Mouse (Mus musculus) right cerebral cortex, postnatal 25 days (tissue): ENCODE measurements around the gene Cadm1.

Experiments
- DNase-seq: peaks from one replicate; pipeline ENCODE4 v3.0.0; 2022

Gene Cadm1

GRCm38 (mm10) chr9:47686881-47687280 lies 156.9 kb downstream of the Cadm1 start:
- DNase-seq, result no peak

DNA sequence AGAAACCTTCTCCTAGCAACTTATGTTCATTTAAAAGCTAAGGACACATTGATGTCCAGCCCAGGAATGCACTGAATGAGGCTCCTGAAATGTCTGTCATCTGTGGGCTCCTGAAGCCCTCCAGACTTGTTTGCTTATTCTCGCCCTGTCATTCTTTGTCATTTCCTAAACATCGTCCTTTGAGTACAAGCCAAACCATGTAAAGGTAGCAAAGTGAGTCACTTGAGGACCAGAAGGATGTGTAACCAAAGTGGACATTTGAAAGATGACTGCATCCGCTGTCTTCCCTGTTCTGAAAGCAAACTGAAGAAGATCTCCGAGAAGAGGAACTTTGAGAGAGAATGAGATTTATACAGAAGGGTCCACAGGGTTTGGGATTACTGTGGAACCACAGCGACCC lies 157.6 kb downstream of the Cadm1 start:
- DNase-seq, result no peak

- DNase-seq, result no peak
These were observed 158.3 kb downstream of the Cadm1 start for GRCm38 (mm10) chr9:47688297-47688696.

DNA sequence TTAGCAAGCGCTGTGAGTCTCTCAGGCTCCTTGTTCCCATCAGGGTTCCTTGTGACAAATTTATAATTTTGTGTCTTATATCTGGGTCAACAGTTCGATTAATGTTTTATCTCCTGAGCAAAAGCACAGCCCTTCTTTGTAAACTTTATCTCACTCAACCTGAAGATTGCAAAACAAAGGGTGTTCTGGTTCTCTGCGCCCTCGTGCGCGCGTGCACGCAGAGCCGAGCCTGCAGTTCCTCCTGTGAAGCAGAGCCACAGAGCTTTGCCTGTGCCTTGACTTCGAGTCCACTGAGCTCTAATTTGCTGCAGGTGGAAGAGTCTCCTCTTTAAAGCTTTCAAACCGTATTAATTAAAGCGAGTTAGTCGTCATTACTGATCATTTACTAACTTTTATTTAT lies 162.9 kb downstream of the Cadm1 start:
- no peak for DNase-seq

DNA sequence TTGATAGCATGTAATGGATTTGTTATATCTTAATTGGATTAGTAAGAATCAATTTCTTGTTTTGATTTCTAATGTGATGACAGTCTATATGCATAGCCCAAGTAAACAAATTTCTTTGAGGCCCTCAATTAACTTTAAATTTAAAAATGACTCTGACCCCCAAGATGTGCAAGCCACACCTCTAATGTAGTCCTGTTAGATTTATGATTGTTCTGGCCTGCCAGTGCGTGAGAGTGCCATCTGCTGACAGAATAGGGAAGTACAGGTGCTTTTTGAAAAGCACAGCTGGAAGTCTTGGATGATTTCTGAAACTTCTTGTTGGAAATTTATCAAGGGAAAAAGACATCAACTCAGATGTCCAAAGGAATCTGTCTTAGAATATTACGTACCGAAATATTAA lies 169.1 kb downstream of the Cadm1 start:
- no peak for DNase-seq

DNA sequence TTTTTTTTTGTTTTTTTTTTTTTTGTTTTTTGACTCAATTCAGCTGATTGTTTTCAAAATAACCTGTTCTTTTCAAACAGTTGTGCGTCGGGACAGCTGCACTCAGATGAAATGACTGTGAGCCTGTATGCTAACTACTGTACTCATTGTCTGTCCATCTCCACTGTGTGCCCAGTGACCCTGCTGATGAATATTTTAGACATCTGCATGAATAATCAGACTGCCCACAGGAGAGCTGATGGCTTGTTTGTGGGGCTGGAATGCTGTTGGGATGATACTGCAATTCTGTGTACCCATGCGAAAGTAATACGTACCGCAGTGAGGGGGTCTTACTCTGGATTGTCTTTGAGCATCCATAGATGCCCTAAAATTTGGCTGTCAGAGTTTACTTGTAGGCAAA lies 170.0 kb downstream of the Cadm1 start:
- no peak for DNase-seq

DNA sequence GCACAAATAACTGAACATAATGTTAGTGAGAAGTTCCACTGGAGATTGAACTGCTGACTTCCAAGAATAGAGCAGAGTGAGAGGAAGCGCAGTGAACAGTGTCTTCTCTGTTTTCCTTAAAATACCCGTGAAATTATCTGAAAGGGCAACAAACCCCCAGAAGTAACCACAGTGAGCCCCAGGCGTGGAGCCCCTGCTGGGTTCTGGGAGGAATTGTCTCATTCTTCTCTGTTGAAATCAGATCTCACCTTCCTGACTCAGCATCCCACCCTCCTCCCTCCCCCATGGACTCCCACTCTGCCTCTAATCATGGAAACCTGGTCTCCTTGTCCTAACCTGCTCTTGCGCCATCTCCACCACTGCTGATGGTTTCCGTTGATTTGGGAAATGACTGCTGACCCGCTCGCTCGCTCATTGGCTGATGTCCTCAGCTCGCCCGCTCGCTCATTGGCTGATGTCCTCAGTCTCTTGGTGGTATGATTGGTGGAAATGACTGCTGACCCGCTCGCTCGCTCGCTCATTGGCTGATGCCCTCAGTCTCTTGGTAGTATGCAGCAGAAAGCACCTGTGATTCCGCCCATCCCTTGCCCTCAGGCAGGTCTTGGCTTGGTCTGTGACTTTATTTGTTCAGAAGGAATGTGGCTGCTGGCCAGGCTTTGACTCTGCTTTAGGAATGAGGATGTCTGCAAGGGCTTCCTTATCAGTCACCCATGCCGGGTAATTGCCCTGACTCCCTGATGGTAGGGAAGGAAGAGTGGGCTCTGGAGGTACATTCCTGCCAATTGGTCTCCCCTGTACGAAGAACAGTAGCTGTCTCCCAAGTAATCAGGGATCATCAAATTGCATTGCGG lies 173.3 kb downstream of the Cadm1 start:
- DNase-seq, result no peak

DNA sequence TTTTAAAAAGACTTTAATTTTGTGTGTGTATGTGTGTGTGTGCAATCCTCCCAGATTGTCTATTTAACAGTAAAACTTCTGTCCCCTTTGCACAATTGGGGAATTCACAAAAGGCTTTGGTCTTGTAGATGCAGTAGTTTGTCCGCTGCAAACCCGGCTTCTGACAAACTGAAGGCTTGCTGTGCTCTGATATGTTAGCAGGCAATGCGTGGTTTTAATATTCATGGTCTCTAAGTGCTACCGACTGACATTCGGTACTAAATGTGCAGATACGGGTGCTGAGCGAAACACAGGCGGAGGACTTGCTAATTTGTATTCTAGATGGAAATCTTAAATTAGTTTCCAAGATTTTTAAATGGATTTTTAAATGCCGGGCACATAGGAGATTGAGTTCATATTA lies 176.4 kb downstream of the Cadm1 start:
- DNase-seq, result no peak

DNA sequence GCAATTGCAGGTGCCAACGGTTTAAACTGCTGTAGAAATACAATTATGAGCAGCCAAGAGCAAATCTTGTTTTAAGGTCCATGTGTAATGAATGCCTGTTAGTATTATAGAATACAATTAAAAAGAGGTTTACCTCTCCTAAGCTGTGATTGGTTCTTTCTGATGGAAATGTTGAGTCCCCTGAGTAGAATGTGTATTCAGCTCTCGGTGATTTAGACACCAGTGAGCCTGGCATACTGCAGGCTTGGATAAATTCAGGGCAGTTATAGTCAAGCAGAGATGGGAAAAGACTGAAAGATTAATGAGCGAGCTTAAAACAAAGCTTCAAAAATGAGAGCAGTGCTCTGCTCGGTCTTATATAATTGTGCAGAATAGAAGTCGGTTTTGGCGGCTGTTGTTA lies 177.4 kb downstream of the Cadm1 start:
- no peak for DNase-seq

GRCm38 (mm10) chr9:47708299-47708698 lies 178.3 kb downstream of the Cadm1 start:
- peak; percentile 79 for DNase-seq

- DNase-seq, result no peak
These were observed 181.0 kb downstream of the Cadm1 start for GRCm38 (mm10) chr9:47710946-47711345.

DNA sequence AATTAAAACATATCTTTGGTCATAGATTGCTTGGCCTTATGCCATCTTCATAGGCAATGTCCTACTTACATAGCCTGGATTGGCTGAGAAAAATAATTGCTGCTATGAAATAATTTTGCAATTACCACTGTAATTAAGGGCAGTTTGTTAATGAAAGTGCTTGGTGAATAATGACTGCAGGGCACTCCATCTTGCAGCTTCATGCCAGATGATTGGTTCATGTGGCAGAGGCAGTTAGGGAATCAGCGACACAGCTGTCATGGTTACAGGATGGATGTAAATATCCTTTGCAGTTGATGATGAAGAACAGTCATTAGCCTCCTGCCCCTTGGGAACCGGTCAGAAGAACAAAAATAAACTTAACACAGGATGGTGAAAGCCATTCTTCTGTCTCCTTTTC lies 184.6 kb downstream of the Cadm1 start:
- DNase-seq, result no peak

DNA sequence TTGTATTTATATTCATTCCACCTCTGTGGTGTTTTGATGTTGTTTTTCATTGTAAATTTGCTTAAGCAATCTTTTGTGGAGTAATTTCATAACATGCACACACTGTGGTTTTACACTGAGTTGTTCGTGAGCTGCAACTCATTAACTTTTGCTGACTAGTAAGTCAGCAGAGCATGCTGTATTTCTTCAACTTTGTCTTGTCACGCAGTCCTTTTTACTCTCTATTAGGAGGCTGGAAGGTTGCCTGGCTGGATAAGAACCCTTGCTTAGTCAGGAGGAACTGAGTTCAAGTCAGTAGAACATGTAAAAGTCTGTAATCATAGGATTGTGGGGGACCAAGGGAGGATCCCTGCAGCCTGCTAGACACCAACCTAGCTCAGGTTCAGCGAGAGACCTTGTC lies 185.4 kb downstream of the Cadm1 start:
- no peak for DNase-seq

GRCm38 (mm10) chr9:47716883-47717282 lies 186.9 kb downstream of the Cadm1 start:
- DNase-seq, result no peak

DNA sequence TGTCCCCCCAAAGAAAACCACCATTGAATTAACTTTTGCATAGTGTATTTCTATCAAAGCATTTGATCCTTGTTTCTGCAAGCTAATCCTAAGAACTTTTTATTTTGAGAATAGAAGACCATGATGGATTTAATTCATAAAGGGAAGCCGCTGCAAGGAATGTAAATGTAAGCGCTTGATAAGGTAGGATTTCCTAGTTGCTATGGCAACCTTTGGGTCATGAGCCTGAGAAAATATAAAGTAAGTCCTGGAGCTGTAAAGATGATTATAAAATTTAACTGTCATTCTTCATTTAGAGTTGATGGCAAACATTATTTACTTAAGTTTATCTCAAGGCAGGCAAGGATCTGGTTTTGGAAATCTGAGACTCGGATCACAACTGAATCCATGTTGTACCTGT lies 197.6 kb downstream of the Cadm1 start:
- DNase-seq, result no peak

GRCm38 (mm10) chr9:47728852-47729251 lies 198.9 kb downstream of the Cadm1 start:
- no peak for DNase-seq

DNA sequence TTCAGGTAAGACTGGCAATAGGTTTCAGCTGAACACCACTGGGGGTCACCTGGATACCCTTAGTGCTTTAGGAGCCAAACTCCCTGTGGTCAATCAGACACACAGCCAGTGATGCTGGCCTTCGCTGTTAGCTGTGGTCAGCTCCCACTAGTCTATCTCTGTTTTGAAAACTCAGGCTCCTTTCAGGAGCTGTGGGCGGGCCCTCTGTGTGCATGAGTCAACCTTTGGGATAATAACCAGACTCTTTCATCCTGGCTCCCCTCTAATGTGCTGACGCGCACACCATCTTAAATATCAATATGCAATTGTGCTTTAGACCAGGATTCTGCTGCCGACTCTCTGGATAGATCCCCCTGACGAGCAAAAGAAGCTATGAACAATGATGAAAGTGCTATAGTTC lies 200.3 kb downstream of the Cadm1 start:
- no peak for DNase-seq

- DNase-seq, result no peak
These were observed 203.9 kb downstream of the Cadm1 start for GRCm38 (mm10) chr9:47733780-47734451.

- no peak for DNase-seq
These were observed 204.9 kb downstream of the Cadm1 start for GRCm38 (mm10) chr9:47734905-47735304.

- no peak for DNase-seq
These were observed 208.8 kb downstream of the Cadm1 start for GRCm38 (mm10) chr9:47738799-47739198.

DNA sequence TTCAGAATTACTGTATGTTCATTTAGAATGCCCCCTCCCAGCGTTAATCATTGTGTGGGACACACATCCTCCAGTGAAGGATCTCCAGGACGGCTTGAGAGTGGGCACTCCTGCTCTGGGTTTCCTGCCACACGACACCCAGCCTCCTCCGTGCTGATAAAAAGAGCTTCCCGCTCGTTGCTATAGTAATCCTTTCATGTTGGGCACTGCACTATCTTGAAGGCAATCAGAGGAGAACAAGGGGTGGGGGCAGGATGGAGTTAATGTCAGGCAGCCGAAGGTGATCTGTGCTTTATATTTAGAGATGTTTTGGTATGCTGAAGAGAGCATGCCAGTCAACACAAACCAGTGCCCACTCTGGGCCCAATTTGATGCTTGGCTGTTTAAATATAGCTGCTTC lies 209.3 kb downstream of the Cadm1 start:
- peak; percentile 59 for DNase-seq

GRCm38 (mm10) chr9:47741751-47742150 lies 211.8 kb downstream of the Cadm1 start:
- no peak for DNase-seq

GRCm38 (mm10) chr9:47744916-47745315 lies 214.9 kb downstream of the Cadm1 start:
- DNase-seq, result no peak

- DNase-seq, result no peak
These were observed 215.7 kb downstream of the Cadm1 start for GRCm38 (mm10) chr9:47745716-47746115.

DNA sequence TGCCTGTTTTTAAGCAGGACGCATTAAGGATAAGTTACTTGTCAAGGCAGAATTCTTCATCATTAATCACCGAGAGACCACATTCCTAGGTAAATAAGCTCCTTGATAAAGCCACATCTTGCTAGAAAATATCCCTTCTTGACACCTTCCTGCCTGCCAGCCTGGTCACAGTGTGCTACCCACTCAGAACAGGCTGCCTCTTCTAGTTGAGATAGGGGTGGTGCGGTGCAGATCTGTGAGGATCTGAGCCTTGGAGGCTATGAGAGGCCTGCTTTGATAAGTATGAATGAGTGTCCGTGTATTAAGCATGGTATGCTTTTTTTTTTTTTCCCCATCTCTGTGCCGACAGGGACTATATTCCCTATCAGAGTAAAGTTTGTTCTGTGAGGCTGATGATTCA lies 219.2 kb downstream of the Cadm1 start:
- DNase-seq, result no peak
